Mouse (Mus musculus) cerebellum, adult 9-11 months (tissue): ENCODE measurements around the gene Cisd1.

Experiments
- DNase-seq: peaks from one replicate; pipeline ENCODE4 v3.0.0; 2022

Gene Cisd1

GRCm38 (mm10) chr10:71348637-71349280, 4.0 kb upstream of the Cisd1 start:
- DNase-seq: peak; percentile 32

GRCm38 (mm10) chr10:71347964-71348636, 3.3 kb upstream of the Cisd1 start:
- DNase-seq: no peak

GRCm38 (mm10) chr10:71347509-71347949, 2.8 kb upstream of the Cisd1 start, which contains the start of gene Ipmk:
Ipmk (plus strand) TSS chr10:71347763.
- DNase-seq: peak; percentile 100

- DNase-seq: peak; percentile 50
Observed at GRCm38 (mm10) chr10:71346722-71347508, 2.2 kb upstream of the Cisd1 start.

- no peak for DNase-seq
Observed at GRCm38 (mm10) chr10:71346106-71346505, 1.4 kb upstream of the Cisd1 start.

- no peak for DNase-seq
Observed at GRCm38 (mm10) chr10:71343567-71344265, 1.0 kb downstream of the Cisd1 start.

- DNase-seq: no peak
Observed at GRCm38 (mm10) chr10:71343130-71343529, 1.6 kb downstream of the Cisd1 start.

- peak; percentile 40 for DNase-seq
Observed at GRCm38 (mm10) chr10:71342030-71342805, 2.5 kb downstream of the Cisd1 start.

GRCm38 (mm10) chr10:71341290-71341689, 3.5 kb downstream of the Cisd1 start:
- DNase-seq: no peak

- no peak for DNase-seq
Observed at GRCm38 (mm10) chr10:71340195-71340594, 4.6 kb downstream of the Cisd1 start.

GRCm38 (mm10) chr10:71339463-71339862, 5.3 kb downstream of the Cisd1 start:
- DNase-seq: no peak

- DNase-seq: no peak
Observed at GRCm38 (mm10) chr10:71338156-71338905, 6.4 kb downstream of the Cisd1 start.

GRCm38 (mm10) chr10:71337733-71338132, 7.0 kb downstream of the Cisd1 start:
- no peak for DNase-seq

GRCm38 (mm10) chr10:71332859-71333258, 11.9 kb downstream of the Cisd1 start:
- DNase-seq: no peak

GRCm38 (mm10) chr10:71332376-71332775, 12.4 kb downstream of the Cisd1 start:
- no peak for DNase-seq

GRCm38 (mm10) chr10:71331908-71332307, 12.8 kb downstream of the Cisd1 start:
- DNase-seq: no peak

GRCm38 (mm10) chr10:71330070-71330469, 14.7 kb downstream of the Cisd1 start:
- no peak for DNase-seq

- DNase-seq: no peak
Observed at GRCm38 (mm10) chr10:71329295-71329694, 15.5 kb downstream of the Cisd1 start.

- no peak for DNase-seq
Observed at GRCm38 (mm10) chr10:71328870-71329269, 15.9 kb downstream of the Cisd1 start.

GRCm38 (mm10) chr10:71328382-71328781, 16.4 kb downstream of the Cisd1 start:
- no peak for DNase-seq

GRCm38 (mm10) chr10:71327386-71327785, 17.4 kb downstream of the Cisd1 start:
- DNase-seq: no peak
